Mouse (Mus musculus): ENCODE measurements around the gene Mpped2. TPM values are rescaled to one million over a fixed set of nuclear protein-coding genes. Genes with fewer than 3 reads are reported as not detected.

Mpped2 gene
- polyA plus RNA-seq, 1 experiment from 2014 or later: 1.3 TPM

DNA sequence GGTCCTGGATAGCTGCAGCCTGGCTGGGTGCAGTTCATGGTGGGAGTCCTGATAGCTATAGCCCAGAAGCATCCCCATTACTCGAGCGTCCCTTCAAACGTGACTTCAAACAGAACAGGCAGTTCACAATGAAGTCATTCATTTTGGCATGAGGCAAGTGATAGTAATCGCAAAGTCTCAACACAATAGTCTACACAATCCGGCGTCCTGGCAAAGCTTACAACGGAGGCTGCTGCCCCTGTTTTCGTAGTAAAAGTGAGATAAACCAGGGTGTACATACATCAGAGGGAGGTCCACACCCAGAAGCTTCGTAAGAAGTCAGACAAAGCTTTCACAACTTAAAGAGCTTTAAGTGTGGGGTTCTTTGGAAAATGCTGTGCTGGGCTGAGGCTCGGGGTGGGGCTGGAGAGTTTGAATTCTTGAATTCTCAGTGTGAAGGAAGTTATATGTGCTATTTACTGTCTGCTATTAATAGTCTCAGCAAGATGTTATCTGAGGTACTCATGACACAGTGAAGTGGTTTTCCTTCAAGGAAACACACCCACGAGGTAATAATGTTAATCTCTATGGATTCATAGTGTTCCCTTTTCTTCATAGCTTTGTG is 170.1 kb downstream of the Mpped2 start:
- H3K9ac ChIP-seq (replicated peaks): no peak overlapping the region
- TF ChIP-seq EP300 (IDR thresholded peaks at IDR 0.05; ENCODE audit: low read depth): no peak
- no peak for TF ChIP-seq CTCF (IDR thresholded peaks at IDR 0.05; ENCODE audit: low read depth)
- no peaks in the 10 kb centered on the region for H3K4me1 ChIP-seq (ENCODE audit: insufficient read depth)
- DNase-seq (no peak), ATAC-seq (no peak)
- no peak overlapping the region for H3K4me2 ChIP-seq (ENCODE audit: low read depth, low read length)
- no peak overlapping the region for H3K27ac ChIP-seq (ENCODE audit: low read depth)
- no peaks in the 10 kb centered on the region for H3K27me3 ChIP-seq (ENCODE audit: insufficient read depth, low read length)
- H3K4me3 ChIP-seq (ENCODE audit: low read depth, low read length): no peak overlapping the region
- 39% methylated on average over 11 of the region's 11 CpGs for WGBS (ENCODE audit: insufficient replicate concordance)
- H3K9me3 ChIP-seq (ENCODE audit: low read length): no peaks in the 10 kb centered on the region
- no peaks in the 10 kb centered on the region for H3K36me3 ChIP-seq (replicated peaks; ENCODE audit: insufficient read depth, low read length)

DNA sequence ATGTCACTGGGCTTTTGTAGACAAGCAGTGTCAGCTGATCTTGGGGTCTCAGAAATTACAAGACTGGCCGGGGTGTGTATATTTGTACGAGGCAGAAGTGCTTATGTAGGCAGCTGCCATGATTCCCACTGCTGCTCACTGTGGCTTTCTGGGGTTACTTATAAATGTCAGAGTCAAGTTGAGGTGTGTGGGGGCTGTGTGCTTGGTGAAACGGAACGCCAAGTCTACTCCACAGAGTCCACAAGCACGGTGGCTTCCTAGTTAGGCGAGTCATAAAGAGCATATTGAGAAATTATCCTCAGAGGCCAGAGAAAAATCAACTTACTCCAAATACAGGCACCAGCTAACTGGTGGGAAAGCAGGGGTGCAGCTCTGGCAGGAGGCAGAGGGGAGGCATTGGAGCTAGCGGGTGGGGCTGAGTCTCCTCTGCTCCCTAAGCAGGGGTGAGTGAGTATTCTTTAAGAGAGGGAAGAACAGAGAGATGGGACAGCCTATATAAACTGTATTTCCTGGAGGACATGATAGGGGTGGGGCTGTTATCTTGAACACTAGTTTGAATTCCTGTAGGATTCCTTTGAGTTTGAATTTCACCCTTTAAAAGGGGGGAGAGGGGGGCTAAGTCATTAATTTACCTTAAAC is 172.2 kb downstream of the Mpped2 start:
- no peaks in the 10 kb centered on the region for H3K9me3 ChIP-seq (ENCODE audit: low read length)
- WGBS (ENCODE audit: insufficient replicate concordance): 80% methylated on average over 7 of the region's 7 CpGs
- no peak for TF ChIP-seq EP300 (IDR thresholded peaks at IDR 0.05; ENCODE audit: low read depth)
- TF ChIP-seq CTCF (IDR thresholded peaks at IDR 0.05; ENCODE audit: low read depth): no peak
- H3K4me1 ChIP-seq (ENCODE audit: insufficient read depth): no peaks in the 10 kb centered on the region
- H3K9ac ChIP-seq (replicated peaks): no peak overlapping the region
- H3K27ac ChIP-seq (ENCODE audit: low read depth): no peak overlapping the region
- no peaks in the 10 kb centered on the region for H3K36me3 ChIP-seq (replicated peaks; ENCODE audit: insufficient read depth, low read length)
- no peak overlapping the region for H3K4me3 ChIP-seq (ENCODE audit: low read depth, low read length)
- H3K4me2 ChIP-seq (ENCODE audit: low read depth, low read length): no peak overlapping the region
- H3K27me3 ChIP-seq (ENCODE audit: insufficient read depth, low read length): no peaks in the 10 kb centered on the region
- ATAC-seq (no peak), DNase-seq (no peak)

DNA sequence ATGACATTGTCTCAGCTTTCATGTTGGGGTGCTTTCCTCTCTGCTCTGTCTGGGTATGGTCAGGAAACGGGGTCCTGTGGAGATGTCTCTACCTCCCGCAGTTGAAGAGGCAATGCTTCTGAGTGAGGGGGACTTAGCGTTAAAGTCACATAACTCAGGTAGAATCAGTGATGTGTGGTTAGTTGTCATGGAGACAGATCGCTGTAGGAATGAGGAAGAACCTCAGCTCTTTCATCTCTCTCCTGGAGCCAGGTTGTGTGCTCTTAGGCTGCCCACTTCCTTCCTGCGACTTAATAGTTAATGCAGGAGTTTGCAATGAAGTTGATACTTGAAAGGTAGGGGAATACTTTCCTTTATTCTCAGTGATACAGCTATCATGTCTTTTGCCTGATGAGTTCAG is 173.2 kb downstream of the Mpped2 start:
- Histone ChIP-seq H3K4me1 (ENCODE audit: insufficient read depth) (no peaks in the 10 kb centered on the region), H3K36me3 (replicated peaks; ENCODE audit: insufficient read depth, low read length) (no peaks in the 10 kb centered on the region), H3K9me3 (ENCODE audit: low read length) (no peaks in the 10 kb centered on the region), H3K27me3 (ENCODE audit: insufficient read depth, low read length) (no peaks in the 10 kb centered on the region), H3K9ac (replicated peaks) (no peak overlapping the region), H3K4me2 (ENCODE audit: low read depth, low read length) (no peak overlapping the region), H3K4me3 (ENCODE audit: low read depth, low read length) (no peak overlapping the region), H3K27ac (ENCODE audit: low read depth) (no peak overlapping the region)
- WGBS (ENCODE audit: insufficient replicate concordance): 38% methylated on average over 5 of the region's 5 CpGs
- no peak for TF ChIP-seq EP300 (IDR thresholded peaks at IDR 0.05; ENCODE audit: low read depth)
- no peak for TF ChIP-seq CTCF (IDR thresholded peaks at IDR 0.05; ENCODE audit: low read depth)
- ATAC-seq (no peak), DNase-seq (no peak)

DNA sequence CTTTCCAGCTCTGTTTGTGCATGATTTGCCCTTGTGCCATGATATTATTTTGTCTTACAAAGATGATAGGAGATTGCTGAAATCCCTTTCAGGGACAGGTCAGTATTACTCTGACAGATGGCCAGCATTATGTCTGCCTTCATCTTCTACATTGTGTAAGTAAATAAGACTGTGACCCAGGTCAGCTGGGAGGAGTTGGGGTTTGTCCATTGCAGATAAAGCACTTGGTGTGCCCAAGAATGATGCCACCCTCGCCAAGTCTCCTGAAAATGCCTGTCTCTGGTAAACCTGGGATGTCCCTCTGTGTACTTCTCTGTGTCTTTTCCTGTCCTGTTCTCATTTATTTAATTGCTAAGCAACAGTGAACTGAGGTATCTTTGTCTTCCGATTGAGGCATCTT is 177.8 kb downstream of the Mpped2 start:
- 61% methylated on average over 2 of the region's 2 CpGs for WGBS (ENCODE audit: insufficient replicate concordance)
- H3K27me3 ChIP-seq (ENCODE audit: insufficient read depth, low read length): no peaks in the 10 kb centered on the region

DNA sequence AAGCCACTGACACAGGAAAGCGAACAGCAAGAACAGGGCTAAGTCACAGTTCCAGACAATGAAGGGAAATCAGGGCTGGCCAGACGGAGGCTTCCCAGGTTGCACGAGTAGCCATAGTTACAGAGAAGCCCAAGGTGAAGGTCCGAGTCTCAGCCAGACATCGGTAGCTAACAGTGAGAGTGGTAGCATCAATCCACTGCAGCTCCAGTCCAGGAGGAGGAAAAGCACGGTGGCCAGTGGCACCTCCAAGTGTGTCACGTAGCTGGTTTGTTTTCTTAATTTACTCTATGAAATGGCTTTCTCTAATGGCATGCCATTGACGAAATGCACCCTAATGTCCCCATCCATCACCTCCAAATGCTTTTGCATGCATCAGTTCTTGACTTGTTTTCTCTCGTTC is 180.1 kb downstream of the Mpped2 start:
- Histone ChIP-seq H3K27me3 (ENCODE audit: insufficient read depth, low read length) (no peaks in the 10 kb centered on the region), H3K27ac (ENCODE audit: low read depth) (no peak overlapping the region), H3K36me3 (replicated peaks; ENCODE audit: insufficient read depth, low read length) (no peaks in the 10 kb centered on the region), H3K4me3 (ENCODE audit: low read depth, low read length) (no peak overlapping the region), H3K4me2 (ENCODE audit: low read depth, low read length) (no peak overlapping the region), H3K9me3 (ENCODE audit: low read length) (no peaks in the 10 kb centered on the region), H3K9ac (replicated peaks) (no peak overlapping the region), H3K4me1 (ENCODE audit: insufficient read depth) (no peaks in the 10 kb centered on the region)
- no peak for TF ChIP-seq CTCF (IDR thresholded peaks at IDR 0.05; ENCODE audit: low read depth)
- TF ChIP-seq EP300 (IDR thresholded peaks at IDR 0.05; ENCODE audit: low read depth): no peak
- DNase-seq (no peak), ATAC-seq (no peak)
- WGBS (ENCODE audit: insufficient replicate concordance): 80% methylated on average over 9 of the region's 9 CpGs

More for the DNA sequence above, 177.8 kb downstream of the Mpped2 start:
- H3K9ac ChIP-seq (replicated peaks): no peak overlapping the region
- no peaks in the 10 kb centered on the region for H3K4me1 ChIP-seq (ENCODE audit: insufficient read depth)
- ATAC-seq (no peak), DNase-seq (no peak)
- no peak overlapping the region for H3K4me3 ChIP-seq (ENCODE audit: low read depth, low read length)
- TF ChIP-seq CTCF (IDR thresholded peaks at IDR 0.05; ENCODE audit: low read depth) (no peak), EP300 (IDR thresholded peaks at IDR 0.05; ENCODE audit: low read depth) (no peak)
- H3K27ac ChIP-seq (ENCODE audit: low read depth): no peak overlapping the region
- no peaks in the 10 kb centered on the region for H3K9me3 ChIP-seq (ENCODE audit: low read length)
- no peak overlapping the region for H3K4me2 ChIP-seq (ENCODE audit: low read depth, low read length)
- H3K36me3 ChIP-seq (replicated peaks; ENCODE audit: insufficient read depth, low read length): no peaks in the 10 kb centered on the region

DNA sequence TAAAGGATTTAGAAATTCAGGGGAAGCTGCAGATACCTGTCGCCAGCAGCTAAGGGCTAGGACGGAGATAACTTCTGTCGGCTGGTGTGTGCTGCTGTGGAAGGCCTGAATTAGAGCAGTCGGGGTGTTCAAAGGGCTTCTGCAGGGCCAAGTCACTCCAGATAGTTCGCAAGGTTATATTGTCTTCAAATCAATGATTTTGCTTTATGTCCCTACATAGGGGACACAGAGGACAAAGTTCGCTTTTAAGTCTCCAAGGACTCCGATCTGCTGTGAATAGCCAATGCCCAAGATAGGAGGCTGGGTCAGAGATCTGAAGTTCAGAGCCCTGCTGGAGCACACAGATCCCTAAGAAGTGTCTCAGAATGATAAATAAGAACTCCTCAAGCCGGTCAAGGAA is 190.3 kb downstream of the Mpped2 start:
- no peak for ATAC-seq
- DNase-seq: no peak
- Histone ChIP-seq H3K36me3 (replicated peaks; ENCODE audit: insufficient read depth, low read length) (no peaks in the 10 kb centered on the region), H3K4me2 (ENCODE audit: low read depth, low read length) (no peak overlapping the region), H3K4me3 (ENCODE audit: low read depth, low read length) (no peak overlapping the region), H3K27me3 (ENCODE audit: insufficient read depth, low read length) (no peaks in the 10 kb centered on the region), H3K27ac (ENCODE audit: low read depth) (no peak overlapping the region), H3K9ac (replicated peaks) (no peak overlapping the region), H3K9me3 (ENCODE audit: low read length) (no peaks in the 10 kb centered on the region), H3K4me1 (ENCODE audit: insufficient read depth) (no peaks in the 10 kb centered on the region)
- no peak for TF ChIP-seq CTCF (IDR thresholded peaks at IDR 0.05; ENCODE audit: low read depth)
- no peak for TF ChIP-seq EP300 (IDR thresholded peaks at IDR 0.05; ENCODE audit: low read depth)
- 77% methylated on average over 8 of the region's 8 CpGs for WGBS (ENCODE audit: insufficient replicate concordance)

Data from liver, postnatal 0 days (tissue).